12 mouse cellular contexts compared by ENCODE assay signal in genomic region chr7:34596531-34597235, GRCm38 (mm10). TPM values are rescaled to one million over a fixed set of nuclear protein-coding genes. Genes with fewer than 3 reads are reported as not detected.
A peak's percentile ranks its signal among the peaks of the same experiment; 100 is the strongest.
DNase-seq lines count a peak whose midpoint lies in the region; ATAC-seq and TF ChIP-seq lines count a peak whose summit lies in the region.
"Had no signal": no experiment of that assay in that cellular context is flagged by ENCODE, and none has a peak within 500 bp of the region (broad histone marks: within the 10 kb centered on the region; RNA-seq: fewer than 3 reads in every experiment).

No protein-coding gene starts in this region.

- H3K4me2 ChIP-seq in embryonic facial prominence, embryonic 13.5 days = no peak overlapping the region; the same call in 1 of the 2 replicates
- H3K4me2 ChIP-seq in hindbrain, embryonic 15.5 days = no peak overlapping the region
- 0 out of 2 replicates have a peak overlapping the region, but pooled peaks have one; percentile 1 for H3K4me2 ChIP-seq in limb, embryonic 14.5 days (replicated peaks; ENCODE audit: low read depth, low read length, severe bottlenecking)

- no peak for ATAC-seq in embryonic facial prominence, embryonic 13.5 days (ENCODE audit: insufficient number of reproducible peaks, insufficient read depth, low FRiP score, low TSS enrichment, low read depth)
- ATAC-seq in hindbrain, embryonic 15.5 days (ENCODE audit: low FRiP score, low read depth) = no peak
- peak; percentile 29 for ATAC-seq in limb, embryonic 14.5 days (ENCODE audit: low FRiP score, low read depth)
- no peak for ATAC-seq in erythroid progenitor cell, adult 5-6 weeks (replicated peaks; ENCODE audit: low FRiP score, poor library complexity, severe bottlenecking)
- ATAC-seq: Patski had no signal

- H3K9me3 ChIP-seq in embryonic facial prominence, embryonic 13.5 days = no peaks in the 10 kb centered on the region
- H3K9me3 ChIP-seq in hindbrain, embryonic 15.5 days = no peaks in the 10 kb centered on the region
- H3K9me3 ChIP-seq in limb, embryonic 14.5 days (ENCODE audit: control insufficient read depth, low read length) = no peaks in the 10 kb centered on the region

- no peaks in the 10 kb centered on the region for H3K36me3 ChIP-seq in embryonic facial prominence, embryonic 13.5 days
- no peaks in the 10 kb centered on the region for H3K36me3 ChIP-seq in hindbrain, embryonic 15.5 days
- H3K36me3 ChIP-seq in limb, embryonic 14.5 days (ENCODE audit: control insufficient read depth, insufficient read depth, low read length) = no peaks in the 10 kb centered on the region

- TF ChIP-seq POLR2A in limb, embryonic 14.5 days (IDR thresholded peaks at IDR 0.05; ENCODE audit: borderline replicate concordance, extremely low read depth, insufficient read depth, insufficient read length) = no peak

- peak overlapping the region; percentile 60 for H3K27ac ChIP-seq in embryonic facial prominence, embryonic 13.5 days
- H3K27ac ChIP-seq in hindbrain, embryonic 15.5 days (replicated peaks) = peak overlapping the region; percentile 42
- H3K27ac ChIP-seq in limb, embryonic 14.5 days (replicated peaks; ENCODE audit: low read depth, low read length) = peak overlapping the region; percentile 48
- H3K27ac ChIP-seq: left cerebral cortex, adult 2 months had no signal

- DNase-seq in kidney, adult 8-10 months = peak; percentile 9 to 37
- DNase-seq in kidney, postnatal 10 days = no peak
- DNase-seq in limb, embryonic 14.5 days (ENCODE audit: low spot score) = peak; percentile 27
- no peak for DNase-seq in gastrocnemius, adult 18-20 months (ENCODE audit: low spot score)
- DNase-seq in left cerebral cortex, adult 9 months (ENCODE audit: low spot score in 2 of 2) = no peak
- DNase-seq: cerebellum, adult 9-11 months; thymus, adult 18-20 months had no signal

- H3K4me3 ChIP-seq in embryonic facial prominence, embryonic 13.5 days = no peak overlapping the region
- H3K4me3 ChIP-seq in hindbrain, embryonic 15.5 days = no peak overlapping the region
- no peak overlapping the region for H3K4me3 ChIP-seq in limb, embryonic 14.5 days (replicated peaks; ENCODE audit: low read length)
- H3K4me3 ChIP-seq: left cerebral cortex, adult 2 months had no signal

- no peak overlapping the region for H3K9ac ChIP-seq in embryonic facial prominence, embryonic 13.5 days
- no peak overlapping the region for H3K9ac ChIP-seq in hindbrain, embryonic 15.5 days
- H3K9ac ChIP-seq in limb, embryonic 14.5 days (ENCODE audit: low read depth, low read length, severe bottlenecking) = no peak overlapping the region; the same call in 1 of the 2 replicates

- no peaks in the 10 kb centered on the region for H3K27me3 ChIP-seq in embryonic facial prominence, embryonic 13.5 days
- no peaks in the 10 kb centered on the region for H3K27me3 ChIP-seq in hindbrain, embryonic 15.5 days
- no peaks in the 10 kb centered on the region for H3K27me3 ChIP-seq in limb, embryonic 14.5 days (ENCODE audit: control insufficient read depth, insufficient read depth, low read length)

- WGBS in embryonic facial prominence, embryonic 13.5 days = 14% methylated on average over 14 of the region's 14 CpGs
- WGBS in hindbrain, embryonic 15.5 days = 43% methylated on average over 14 of the region's 14 CpGs
- 16% methylated on average over 14 of the region's 14 CpGs for WGBS in limb, embryonic 14.5 days

- peaks cover 50% of the 10 kb centered on the region for H3K4me1 ChIP-seq in embryonic facial prominence, embryonic 13.5 days
- H3K4me1 ChIP-seq in hindbrain, embryonic 15.5 days (replicated peaks) = peaks cover 22% of the 10 kb centered on the region
- H3K4me1 ChIP-seq in limb, embryonic 14.5 days (ENCODE audit: control insufficient read depth, insufficient read depth, low read length) = peaks cover 28% of the 10 kb centered on the region; the same call in 1 of the 2 replicates

RNA-seq across cellular contexts. Expression of gene Kctd15, which starts 59.8 kb away (rescaled TPM):
- polyA plus RNA-seq in embryonic facial prominence, embryonic 13.5 days (2015; fragmentation: Nextera tagmentation; extraction: Ambion mirVana) = 52.9 and 59.2 TPM in 2 replicates
- polyA plus RNA-seq in hindbrain, embryonic 15.5 days (2015; fragmentation: Nextera tagmentation; extraction: Ambion mirVana) = 24.1 and 26.0 TPM in 2 replicates
- polyA plus RNA-seq in limb, embryonic 14.5 days (2012; rRNA removed) = 77.1 and 97.5 TPM in 2 replicates
- 18.7 and 20.7 TPM in 2 replicates for polyA plus RNA-seq in limb, embryonic 14.5 days (2014; fragmentation: Nextera tagmentation; extraction: Ambion mirVana)
- 10 to 100 TPM; 45.8 to 49.0 TPM for total RNA-seq in gastrocnemius, adult 18-20 months (2021)
- not detected in 2 replicates for total RNA-seq in erythroid progenitor cell, adult 5-6 weeks (2015; ENCODE audit: low replicate concordance)
- total RNA-seq in erythroid progenitor cell, adult 5-6 weeks (2017; ENCODE audit: low replicate concordance) = not detected in 2 replicates

Comparison
In these comparisons a context has a peak if more than half of its experiments do, and no peak if none do; other contexts are left out.
1. DNase-seq: peak in kidney, adult 8-10 months (2 of 2) and limb, embryonic 14.5 days (single experiment); none in kidney, postnatal 10 days (single experiment), gastrocnemius, adult 18-20 months (single experiment) and left cerebral cortex, adult 9 months (0 of 2).
2. Peak in every context shown above with its lines, with median percentiles within 50 percentile points of each other: H3K27ac ChIP-seq.